Mouse (Mus musculus) midbrain, embryonic 16.5 days (tissue): ENCODE data around the gene Cyb561d2. TPM values are rescaled to one million over a fixed set of nuclear protein-coding genes. Genes with fewer than 3 reads are reported as not detected.
A peak's percentile ranks its signal among the peaks of the same experiment; 100 is the strongest.

Experiments
- ATAC-seq: fragments of 200-750 bp; cut with Nextera tagmentation; 2 replicates; pipeline ENCODE4 v1.8.0; 2017; ENCODE audit warnings: moderate TSS enrichment
- H3K27ac ChIP-seq: fragments of 300-500 bp; sonication (generic); 2 replicates; pipeline ENCODE4 v1.5.1; 2014; ENCODE audit warnings: mild to moderate bottlenecking, low read length, mixed read lengths
- H3K27me3 ChIP-seq: fragments of 300-500 bp; sonication (generic); 2 replicates; pipeline ENCODE4 v1.6.1; 2014; ENCODE audit warnings: low read depth, low read length, mixed read lengths; ENCODE audit not compliant: control insufficient read depth, insufficient read depth
- H3K36me3 ChIP-seq: fragments of 300-500 bp; sonication (generic); 2 replicates; pipeline ENCODE4 v1.6.1; 2014; ENCODE audit warnings: mild to moderate bottlenecking, low read length, moderate library complexity, mixed read lengths; ENCODE audit not compliant: control insufficient read depth, insufficient read depth
- H3K4me1 ChIP-seq: fragments of 300-500 bp; sonication (generic); 2 replicates; pipeline ENCODE4 v1.6.1; 2014; ENCODE audit warnings: mild to moderate bottlenecking, low read length, mixed read lengths; ENCODE audit not compliant: control insufficient read depth, insufficient read depth
- H3K4me2 ChIP-seq: fragments of 300-500 bp; sonication (generic); 2 replicates; pipeline ENCODE4 v1.6.1; 2014; ENCODE audit warnings: mild to moderate bottlenecking, low read length, mixed read lengths
- H3K4me3 ChIP-seq: fragments of 300-500 bp; sonication (generic); 2 replicates; pipeline ENCODE4 v1.5.1; 2014; ENCODE audit warnings: low read depth, mild to moderate bottlenecking, low read length, moderate library complexity, mixed read lengths
- H3K9ac ChIP-seq: fragments of 300-500 bp; sonication (generic); 2 replicates; pipeline ENCODE4 v1.6.1; 2014; ENCODE audit warnings: low read depth, low read length, mixed read lengths
- H3K9me3 ChIP-seq: fragments of 300-500 bp; sonication (generic); replicated peaks from 2 replicates; pipeline ENCODE4 v1.6.1; 2014; ENCODE audit warnings: mild to moderate bottlenecking, low read length, mixed read lengths; ENCODE audit not compliant: control insufficient read depth, poor library complexity, severe bottlenecking
- WGBS: fragments of 180-500 bp; shearing (Covaris S2); extraction: QIAGEN DNeasy Blood & Tissue Kit; methylation state at CpG from one replicate; pipeline ENCODE4 v1.1.7; 2014; 5-methylcytosine and 5-hydroxymethylcytosine counted together
- polyA plus RNA-seq: library from polyadenylated mRNA; unstranded; fragments of >200 nt; fragmentation: Nextera tagmentation; extraction: Ambion mirVana; gene quantifications from 2 replicates; pipeline ENCODE4 v1.2.1, GENCODE M21; 2015

Cyb561d2 gene
- polyA plus RNA-seq, 1 experiment from 2014 or later, result 50.7 TPM

GRCm38 (mm10) chr9:107548820-107549219 lies 6.8 kb upstream of the Cyb561d2 start:
- Histone ChIP-seq H3K4me1 (peaks cover 27% of the 10 kb centered on the region), H3K4me3 (no peak overlapping the region), H3K9me3 (no peaks in the 10 kb centered on the region), H3K9ac (no peak overlapping the region), H3K27me3 (peaks cover 33% of the 10 kb centered on the region), H3K27ac (no peak overlapping the region), H3K36me3 (peaks cover 11% of the 10 kb centered on the region; the same call in 1 of the 2 replicates), H3K4me2 (no peak overlapping the region)
- no peak for ATAC-seq
- 91% methylated on average over 10 of the region's 10 CpGs for WGBS

- no peak overlapping the region for H3K9ac ChIP-seq
- no peaks in the 10 kb centered on the region for H3K9me3 ChIP-seq
- H3K4me3 ChIP-seq, result no peak overlapping the region
- peaks cover 31% of the 10 kb centered on the region for H3K27me3 ChIP-seq
- no peak overlapping the region for H3K4me2 ChIP-seq
- H3K27ac ChIP-seq, result no peak overlapping the region
- peaks cover 21% of the 10 kb centered on the region for H3K4me1 ChIP-seq
- no peak for ATAC-seq
- WGBS, result 82% methylated on average over 5 of the region's 5 CpGs
- H3K36me3 ChIP-seq, result peaks cover 15% of the 10 kb centered on the region; the same call in 1 of the 2 replicates
These were observed 6.0 kb upstream of the Cyb561d2 start for GRCm38 (mm10) chr9:107547957-107548356.

GRCm38 (mm10) chr9:107547026-107547425 lies 5.0 kb upstream of the Cyb561d2 start, which contains the start of gene Zmynd10:
Gene Zmynd10, plus strand, starts transcription at chr9:107547298.
- H3K9me3 ChIP-seq, result no peaks in the 10 kb centered on the region
- H3K9ac ChIP-seq, result peak within 1 kb of the TSS; percentile 37
- H3K4me2 ChIP-seq, result peak within 1 kb of the TSS; percentile 56
- peak within 1 kb of the TSS; percentile 44 for H3K27ac ChIP-seq
- peaks cover 15% of the 10 kb centered on the region; the same call in 1 of the 2 replicates for H3K36me3 ChIP-seq
- peaks cover 27% of the 10 kb centered on the region for H3K4me1 ChIP-seq
- 3% methylated on average over 20 of the region's 20 CpGs for WGBS
- peaks cover 23% of the 10 kb centered on the region for H3K27me3 ChIP-seq
- peak within 1 kb of the TSS; percentile 10; the same call in 1 of the 2 replicates for H3K4me3 ChIP-seq
- ATAC-seq, result peak; percentile 59; the same call in 1 of the 2 replicates

GRCm38 (mm10) chr9:107545602-107546001 lies 3.6 kb upstream of the Cyb561d2 start:
- WGBS, result 9% methylated on average over 3 of the region's 3 CpGs
- no peak overlapping the region for H3K4me3 ChIP-seq
- no peak overlapping the region for H3K9ac ChIP-seq
- H3K27me3 ChIP-seq, result peaks cover 13% of the 10 kb centered on the region
- no peak overlapping the region for H3K27ac ChIP-seq
- ATAC-seq, result no peak
- no peaks in the 10 kb centered on the region for H3K9me3 ChIP-seq
- H3K4me2 ChIP-seq, result no peak overlapping the region
- peaks cover 30% of the 10 kb centered on the region for H3K4me1 ChIP-seq
- H3K36me3 ChIP-seq, result peaks cover 15% of the 10 kb centered on the region; the same call in 1 of the 2 replicates

- 92% methylated on average over 10 of the region's 10 CpGs for WGBS
- no peak overlapping the region for H3K9ac ChIP-seq
These were observed 3.2 kb upstream of the Cyb561d2 start for GRCm38 (mm10) chr9:107545199-107545598.

GRCm38 (mm10) chr9:107544729-107545128 lies 2.7 kb upstream of the Cyb561d2 start:
- H3K4me1 ChIP-seq, result peaks cover 35% of the 10 kb centered on the region
- no peak overlapping the region for H3K4me2 ChIP-seq
- H3K9ac ChIP-seq, result no peak overlapping the region
- no peak overlapping the region for H3K27ac ChIP-seq
- peaks cover 19% of the 10 kb centered on the region for H3K36me3 ChIP-seq
- no peak overlapping the region for H3K4me3 ChIP-seq
- 96% methylated on average over 12 of the region's 12 CpGs for WGBS
- no peak for ATAC-seq
- peaks cover 5% of the 10 kb centered on the region; the same call in 1 of the 2 replicates for H3K27me3 ChIP-seq
- H3K9me3 ChIP-seq, result no peaks in the 10 kb centered on the region

More at GRCm38 (mm10) chr9:107545199-107545598, 3.2 kb upstream of the Cyb561d2 start:
- H3K36me3 ChIP-seq, result peaks cover 15% of the 10 kb centered on the region; the same call in 1 of the 2 replicates
- H3K4me3 ChIP-seq, result no peak overlapping the region
- no peak overlapping the region for H3K27ac ChIP-seq
- H3K4me1 ChIP-seq, result peaks cover 34% of the 10 kb centered on the region
- ATAC-seq, result no peak
- no peak overlapping the region for H3K4me2 ChIP-seq
- peaks cover 9% of the 10 kb centered on the region for H3K27me3 ChIP-seq
- no peaks in the 10 kb centered on the region for H3K9me3 ChIP-seq

GRCm38 (mm10) chr9:107544196-107544700 lies 2.3 kb upstream of the Cyb561d2 start:
- peaks cover under 1% of the 10 kb centered on the region; the same call in 1 of the 2 replicates for H3K27me3 ChIP-seq
- WGBS, result 95% methylated on average over 17 of the region's 17 CpGs
- peaks cover 24% of the 10 kb centered on the region for H3K36me3 ChIP-seq
- no peak for ATAC-seq
- no peaks in the 10 kb centered on the region for H3K9me3 ChIP-seq
- peaks cover 35% of the 10 kb centered on the region for H3K4me1 ChIP-seq
- H3K9ac ChIP-seq, result no peak overlapping the region
- H3K27ac ChIP-seq, result no peak overlapping the region
- no peak overlapping the region for H3K4me3 ChIP-seq
- H3K4me2 ChIP-seq, result no peak overlapping the region

GRCm38 (mm10) chr9:107543299-107543698 lies 1.3 kb upstream of the Cyb561d2 start:
- WGBS, result 90% methylated on average over 11 of the region's 11 CpGs
- ATAC-seq, result no peak
- H3K4me2 ChIP-seq, result no peak overlapping the region
- no peak overlapping the region for H3K9ac ChIP-seq
- no peaks in the 10 kb centered on the region for H3K27me3 ChIP-seq
- H3K4me1 ChIP-seq, result peaks cover 35% of the 10 kb centered on the region
- no peaks in the 10 kb centered on the region for H3K9me3 ChIP-seq
- no peak overlapping the region for H3K27ac ChIP-seq
- H3K36me3 ChIP-seq, result peaks cover 32% of the 10 kb centered on the region
- H3K4me3 ChIP-seq, result no peak overlapping the region

- Histone ChIP-seq H3K4me3 (peak overlapping the region; percentile 69), H3K27me3 (no peaks in the 10 kb centered on the region), H3K9ac (no peak overlapping the region), H3K9me3 (no peaks in the 10 kb centered on the region), H3K27ac (no peak overlapping the region), H3K36me3 (peaks cover 34% of the 10 kb centered on the region), H3K4me2 (peak overlapping the region; percentile 97), H3K4me1 (peaks cover 35% of the 10 kb centered on the region)
- no peak for ATAC-seq
- WGBS, result 50% methylated on average over 8 of the region's 8 CpGs
These were observed 728 bp upstream of the Cyb561d2 start for GRCm38 (mm10) chr9:107542721-107543120.
